Mouse (Mus musculus) liver, postnatal 0 days (tissue): ENCODE measurements around the gene Polrmt. TPM values are rescaled to one million over a fixed set of nuclear protein-coding genes. Genes with fewer than 3 reads are reported as not detected.

Experiments used
- ATAC-seq: fragments of 200-750 bp; cut with Nextera tagmentation; 2 replicates; pipeline ENCODE4 v1.8.0; 2017; ENCODE audit warnings: mild to moderate bottlenecking, moderate library complexity
- DNase-seq: peaks from one replicate; pipeline ENCODE4 v3.0.0-alpha.2; 2016
- H3K27ac ChIP-seq: fragments of 300-500 bp; sonication (generic); 2 replicates; pipeline ENCODE4 v1.5.1; 2014; ENCODE audit warnings: antibody characterized with exemption, moderate library complexity, mild to moderate bottlenecking, low read depth
- H3K27me3 ChIP-seq: fragments of 300-500 bp; sonication (generic); 2 replicates; pipeline ENCODE4 v1.6.1; 2014; ENCODE audit warnings: low read length, control low read depth, mixed read lengths; ENCODE audit not compliant: insufficient read depth
- H3K36me3 ChIP-seq: fragments of 300-500 bp; sonication (generic); replicated peaks from 2 replicates; pipeline ENCODE4 v1.6.1; 2014; ENCODE audit warnings: mild to moderate bottlenecking, control low read depth, low read length, moderate library complexity, mixed read lengths; ENCODE audit not compliant: insufficient read depth
- H3K4me1 ChIP-seq: fragments of 300-500 bp; sonication (generic); 2 replicates; pipeline ENCODE4 v1.6.1; 2014; ENCODE audit warnings: antibody characterized with exemption, mild to moderate bottlenecking, control low read depth; ENCODE audit not compliant: insufficient read depth
- H3K4me2 ChIP-seq: fragments of 300-500 bp; sonication (generic); 2 replicates; pipeline ENCODE4 v1.6.1; 2014; ENCODE audit warnings: low read depth, mild to moderate bottlenecking, low read length, moderate library complexity, mixed read lengths
- H3K4me3 ChIP-seq: fragments of 300-500 bp; sonication (generic); 2 replicates; pipeline ENCODE4 v1.5.1; 2014; ENCODE audit warnings: low read depth, low read length
- H3K9ac ChIP-seq: fragments of 300-500 bp; sonication (generic); replicated peaks from 2 replicates; pipeline ENCODE4 v1.6.1; 2014; ENCODE audit warnings: mild to moderate bottlenecking, moderate library complexity
- H3K9me3 ChIP-seq: fragments of 300-500 bp; sonication (generic); 2 replicates; pipeline ENCODE4 v1.6.1; 2016; ENCODE audit warnings: mild to moderate bottlenecking, control low read depth, low read length, mixed read lengths
- CTCF ChIP-seq: sonication (generic); IDR thresholded peaks from 2 replicates; pipeline ENCODE4 v1.5.1; 2016; ENCODE audit warnings: antibody characterized with exemption, low read depth
- EP300 ChIP-seq: IDR thresholded peaks from 2 replicates; pipeline ENCODE4 v1.6.1; 2016; ENCODE audit warnings: antibody characterized with exemption, low read depth, mild to moderate bottlenecking
- WGBS: fragments of 180-500 bp; shearing (Covaris S2); extraction: QIAGEN DNeasy Blood & Tissue Kit; methylation state at CpG from one replicate; pipeline ENCODE4 v1.1.7; 2014; ENCODE audit not compliant: insufficient replicate concordance; 5-methylcytosine and 5-hydroxymethylcytosine counted together
- polyA plus RNA-seq: library from polyadenylated mRNA; unstranded; fragments of >200 nt; fragmentation: Nextera tagmentation; extraction: Ambion mirVana; gene quantifications from 2 replicates; pipeline ENCODE4 v1.2.1, GENCODE M21; 2015

Gene Polrmt
- polyA plus RNA-seq, 1 experiment from 2014 or later, result 12.6 TPM

- no peak for DNase-seq
- TF ChIP-seq CTCF, result no peak
- no peak for TF ChIP-seq EP300
- Histone ChIP-seq H3K36me3 (no peaks in the 10 kb centered on the region), H3K4me2 (no peak overlapping the region), H3K27me3 (no peaks in the 10 kb centered on the region), H3K4me3 (no peak overlapping the region), H3K27ac (no peak overlapping the region), H3K9ac (no peak overlapping the region), H3K9me3 (no peaks in the 10 kb centered on the region), H3K4me1 (peaks cover 15% of the 10 kb centered on the region)
- WGBS, result 72% methylated on average over 5 of the region's 5 CpGs
- ATAC-seq, result no peak
Measured at GRCm38 (mm10) chr10:79792339-79793040, 46.1 kb upstream of the Polrmt start.

DNA sequence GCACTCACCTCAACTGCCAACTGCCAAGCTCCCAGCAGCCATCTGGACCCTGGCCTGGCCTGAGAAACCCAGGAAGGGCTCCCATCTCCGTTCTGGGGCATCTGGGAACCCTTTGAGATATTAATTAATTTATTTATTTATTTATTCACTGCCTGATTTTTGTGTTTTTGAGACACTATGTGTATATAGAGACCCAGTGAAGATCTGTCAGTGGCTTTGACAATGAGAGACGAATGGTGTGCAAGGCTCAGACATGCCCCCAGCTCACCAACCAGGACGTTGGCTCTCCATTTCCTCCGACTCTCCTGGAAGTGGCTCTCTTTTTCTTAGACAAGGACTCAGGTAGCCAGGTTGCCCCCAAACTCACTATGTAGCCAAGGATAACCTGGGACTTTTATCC lies 44.5 kb upstream of the Polrmt start, which contains the start of gene Prss57:
TSS of gene Prss57 (minus strand) at position 101 of the 400 bp plus-strand sequence.
- Histone ChIP-seq H3K27ac (peak within 1 kb of the TSS; percentile 46), H3K36me3 (no peaks in the 10 kb centered on the region), H3K9ac (no peak within 1 kb of the TSS), H3K4me1 (peaks cover 10% of the 10 kb centered on the region; the same call in 1 of the 2 replicates), H3K4me3 (no peak within 1 kb of the TSS), H3K4me2 (no peak within 1 kb of the TSS), H3K27me3 (no peaks in the 10 kb centered on the region), H3K9me3 (no peaks in the 10 kb centered on the region)
- 69% methylated on average over 4 of the region's 4 CpGs for WGBS
- DNase-seq, result no peak
- TF ChIP-seq CTCF (no peak), EP300 (no peak)
- ATAC-seq, result no peak

- H3K4me2 ChIP-seq, result no peak overlapping the region
- H3K9me3 ChIP-seq, result no peaks in the 10 kb centered on the region
- peaks cover 10% of the 10 kb centered on the region; the same call in 1 of the 2 replicates for H3K4me1 ChIP-seq
- H3K27ac ChIP-seq, result peak overlapping the region; percentile 46
- 61% methylated on average over 2 of the region's 2 CpGs for WGBS
- ATAC-seq (no peak), DNase-seq (no peak)
- peak overlapping the region; percentile 16; the same call in 1 of the 2 replicates for H3K9ac ChIP-seq
- H3K27me3 ChIP-seq, result 0 out of 2 replicates have a peak, but pooled peaks cover 4% of the 10 kb centered on the region
- TF ChIP-seq EP300 (no peak), CTCF (0 out of 2 replicates have a peak, but pooled peaks have one; percentile 4)
- no peak overlapping the region for H3K4me3 ChIP-seq
- H3K36me3 ChIP-seq, result no peaks in the 10 kb centered on the region
Measured at GRCm38 (mm10) chr10:79789581-79789980, 43.2 kb upstream of the Polrmt start.

DNA sequence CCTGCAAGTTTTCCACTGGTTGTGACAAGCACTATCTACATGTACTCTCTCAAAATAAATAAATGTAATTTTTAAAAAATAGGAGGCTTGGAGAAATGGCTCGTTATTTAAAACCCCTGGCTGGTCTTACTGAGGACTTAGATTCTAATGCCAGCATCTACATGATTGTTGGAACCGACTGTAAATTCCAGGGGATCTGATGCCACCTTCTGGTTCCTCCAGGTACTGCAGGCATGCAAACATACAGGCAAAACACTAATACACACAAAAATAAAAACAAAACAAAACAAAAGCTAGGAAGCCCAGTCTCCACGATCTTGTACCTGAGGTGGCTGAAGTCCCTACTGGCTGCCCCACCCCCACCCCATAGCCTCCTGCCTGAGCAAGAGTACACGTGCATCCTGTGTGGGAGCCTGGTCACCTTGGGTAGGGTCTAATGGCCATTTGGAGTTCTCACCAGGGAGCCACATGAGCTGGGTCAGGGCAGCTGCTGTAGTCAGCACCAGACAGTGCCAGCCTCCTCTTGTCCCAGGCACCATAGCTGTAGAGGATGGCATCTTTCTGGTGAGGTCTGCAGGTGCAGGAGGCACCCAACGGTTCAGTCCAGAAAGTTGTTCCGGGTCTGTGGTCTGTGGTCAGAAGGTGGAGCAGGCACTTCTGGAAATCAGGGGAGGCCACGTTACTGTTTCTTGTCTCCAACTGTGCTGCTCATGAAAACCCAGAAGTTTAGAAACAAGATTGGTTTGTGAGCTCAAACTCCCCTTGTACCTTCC lies 42.2 kb upstream of the Polrmt start:
- Histone ChIP-seq H3K4me3 (no peak overlapping the region), H3K27ac (peak overlapping the region; percentile 46), H3K9me3 (no peaks in the 10 kb centered on the region), H3K36me3 (no peaks in the 10 kb centered on the region), H3K9ac (no peak overlapping the region), H3K4me1 (peaks cover 8% of the 10 kb centered on the region; the same call in 1 of the 2 replicates), H3K27me3 (0 out of 2 replicates have a peak, but pooled peaks cover 4% of the 10 kb centered on the region), H3K4me2 (peak overlapping the region; percentile 10; the same call in 1 of the 2 replicates)
- TF ChIP-seq CTCF (peak; percentile 90), EP300 (no peak)
- 17% methylated on average over 7 of the region's 7 CpGs for WGBS
- peak; percentile 85 for DNase-seq
- peak; percentile 29; the same call in 1 of the 2 replicates for ATAC-seq

- H3K27me3 ChIP-seq, result peaks cover 20% of the 10 kb centered on the region; the same call in 1 of the 2 replicates
- no peak overlapping the region for H3K9ac ChIP-seq
- no peak overlapping the region for H3K4me2 ChIP-seq
- DNase-seq, result peak; percentile 68
- peaks cover 19% of the 10 kb centered on the region for H3K4me1 ChIP-seq
- H3K9me3 ChIP-seq, result no peaks in the 10 kb centered on the region
- no peak overlapping the region for H3K27ac ChIP-seq
- TF ChIP-seq EP300 (no peak), CTCF (peak; percentile 67)
- 50% methylated on average over 27 of the region's 27 CpGs for WGBS
- no peaks in the 10 kb centered on the region for H3K36me3 ChIP-seq
- no peak overlapping the region for H3K4me3 ChIP-seq
- no peak for ATAC-seq
Measured at GRCm38 (mm10) chr10:79783920-79784800, 37.8 kb upstream of the Polrmt start.
